Mouse (Mus musculus) sigmoid colon, adult 10 weeks (tissue): ENCODE measurements around the gene Dad1. TPM values are rescaled to one million over a fixed set of nuclear protein-coding genes. Genes with fewer than 3 reads are reported as not detected.

ENCODE experiments used
- polyA plus RNA-seq: library from polyadenylated mRNA; stranded (reverse); fragments of 350-450 nt; fragmentation: Illumina TruSeq; extraction: RNeasy Lipid Tissue Mini Kit (QIAGEN cat#74804); gene quantifications from one replicate; pipeline ENCODE4 v1.2.3, GENCODE M21; 2014; ENCODE audit warnings: low read depth, low replicate concordance

The Dad1 gene
- polyA plus RNA-seq: 7.5 TPM

DNA sequence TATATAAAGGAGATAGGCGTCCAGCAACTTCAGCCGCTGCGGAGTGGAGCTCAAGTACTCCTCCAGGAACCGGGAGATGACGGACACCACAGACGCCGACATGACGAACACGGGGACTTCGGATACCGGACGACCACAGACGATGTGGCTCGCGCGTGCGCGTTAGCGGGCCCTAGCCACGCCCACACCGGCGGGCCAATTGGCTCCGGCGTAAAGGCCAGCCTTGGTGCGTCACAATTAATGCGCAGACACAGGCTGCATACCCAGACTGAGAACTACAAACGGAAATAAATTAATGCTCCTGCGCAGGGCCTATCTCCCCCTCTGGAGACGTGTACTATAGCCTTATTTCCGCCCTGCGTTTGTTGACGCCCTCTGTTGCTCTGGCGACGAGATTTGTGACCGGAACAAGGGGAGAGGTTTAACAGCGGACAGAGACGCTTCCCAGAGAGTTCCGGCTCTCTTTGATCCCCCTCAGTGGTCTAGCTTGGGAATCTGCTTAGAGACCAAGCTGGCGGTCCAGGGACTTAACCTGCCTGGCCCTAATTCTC is at the start of gene Dad1, which contains the start of gene Abhd4:
Gene Dad1, minus strand, starts transcription at position 364 of the 551 bp plus-strand sequence.
Gene Abhd4, plus strand, starts transcription at position 448 of the 551 bp plus-strand sequence.

GRCm38 (mm10) chr14:54284839-54285238 is 30.9 kb upstream of the Dad1 start, which contains the start of gene Olfr49:
Gene Olfr49, minus strand, starts transcription at chr14:54284939.

Other genes with a start within 250 kb of the Dad1 start
- 13.7 TPM for gene Abhd4, start 84 bp upstream of the Dad1 start, polyA plus RNA-seq
- gene Olfr49, start 30.8 kb upstream of the Dad1 start, polyA plus RNA-seq: not detected
- 15.8 TPM for gene Oxa1l, start 106.7 kb upstream of the Dad1 start, polyA plus RNA-seq
- gene Slc7a7, start 163.7 kb upstream of the Dad1 start, polyA plus RNA-seq: 5.1 TPM
- 54.2 TPM for gene Mrpl52, start 172.8 kb upstream of the Dad1 start, polyA plus RNA-seq
- 30.0 TPM for gene Mmp14, start 177.5 kb upstream of the Dad1 start, polyA plus RNA-seq
- 6.7 TPM for gene Lrp10, start 210.0 kb upstream of the Dad1 start, polyA plus RNA-seq
- 0.38 TPM for gene Rem2, start 222.0 kb upstream of the Dad1 start, polyA plus RNA-seq